24 mouse cellular contexts compared by ENCODE assay signal in the genomic region with DNA sequence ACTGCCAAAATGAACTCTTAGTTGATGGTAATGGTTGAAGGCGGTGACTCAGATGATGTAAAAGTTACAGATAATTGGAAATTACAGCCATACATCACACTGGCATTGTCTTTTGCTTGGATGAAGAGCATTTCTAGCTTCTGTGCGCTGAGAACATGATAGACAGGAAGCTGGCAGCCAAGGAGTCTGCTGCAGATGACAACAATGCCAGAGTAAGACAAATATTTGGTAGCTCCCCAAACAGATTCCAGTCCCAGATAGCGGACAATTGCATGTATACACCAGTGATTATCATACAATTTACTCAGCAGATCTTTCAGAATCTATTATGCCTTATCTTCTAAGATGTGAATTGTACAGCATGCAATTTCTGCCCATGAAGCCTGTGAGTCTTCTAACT.
"Had no signal": no experiment of that assay in that cellular context is flagged by ENCODE, and none has a peak within 500 bp of the region (broad histone marks: within the 10 kb centered on the region; RNA-seq: fewer than 3 reads in every experiment).

No protein-coding gene starts in this region.

- ATAC-seq: hindbrain, postnatal 0 days; intestine, embryonic 16.5 days had no signal

- H3K4me1 ChIP-seq: heart, embryonic 10.5 days; heart, embryonic 12.5 days; hindbrain, embryonic 13.5 days; hindbrain, embryonic 15.5 days; kidney, embryonic 15.5 days; limb, embryonic 13.5 days; limb, embryonic 15.5 days had no signal

- DNase-seq: gastrocnemius, adult 2 months; gastrocnemius, postnatal 10 days; gastrocnemius, postnatal 25 days; heart, adult 18-20 months; heart, postnatal 10 days; heart, postnatal 36 days; kidney, adult 11 months; kidney, adult 2 months; kidney, adult 9 months; kidney, postnatal 14 days; kidney, postnatal 36 days; layer of hippocampus, adult 9-11 months; layer of hippocampus, postnatal 36 days; left cerebral cortex, postnatal 4 days had no signal

- H3K9me3 ChIP-seq: heart, embryonic 10.5 days; heart, embryonic 12.5 days; hindbrain, embryonic 13.5 days; hindbrain, embryonic 15.5 days; kidney, embryonic 15.5 days; limb, embryonic 13.5 days; limb, embryonic 15.5 days had no signal

- H3K27ac ChIP-seq: gastrocnemius, adult 2 months; heart, embryonic 10.5 days; hindbrain, embryonic 13.5 days; hindbrain, embryonic 15.5 days; hindbrain, postnatal 0 days; kidney, embryonic 15.5 days; kidney, postnatal 0 days; limb, embryonic 13.5 days; limb, embryonic 15.5 days had no signal

- H3K9ac ChIP-seq: heart, embryonic 12.5 days; hindbrain, embryonic 13.5 days; hindbrain, embryonic 15.5 days; kidney, embryonic 15.5 days; limb, embryonic 13.5 days; limb, embryonic 15.5 days had no signal

- H3K27me3 ChIP-seq: heart, embryonic 12.5 days; hindbrain, embryonic 13.5 days; hindbrain, embryonic 15.5 days; kidney, embryonic 15.5 days; limb, embryonic 13.5 days; limb, embryonic 15.5 days had no signal

- H3K36me3 ChIP-seq: heart, embryonic 10.5 days; heart, embryonic 12.5 days; hindbrain, embryonic 13.5 days; hindbrain, embryonic 15.5 days; kidney, embryonic 15.5 days; limb, embryonic 13.5 days; limb, embryonic 15.5 days had no signal

- H3K4me3 ChIP-seq: gastrocnemius, adult 2 months; heart, embryonic 10.5 days; heart, embryonic 12.5 days; hindbrain, embryonic 13.5 days; hindbrain, embryonic 15.5 days; kidney, embryonic 15.5 days; limb, embryonic 13.5 days; limb, embryonic 15.5 days had no signal

- H3K4me2 ChIP-seq: heart, embryonic 12.5 days; hindbrain, embryonic 13.5 days; hindbrain, embryonic 15.5 days; kidney, embryonic 15.5 days; limb, embryonic 13.5 days; limb, embryonic 15.5 days had no signal
